Mouse (Mus musculus): ENCODE results near the gene Rab25.

The Rab25 gene

DNA sequence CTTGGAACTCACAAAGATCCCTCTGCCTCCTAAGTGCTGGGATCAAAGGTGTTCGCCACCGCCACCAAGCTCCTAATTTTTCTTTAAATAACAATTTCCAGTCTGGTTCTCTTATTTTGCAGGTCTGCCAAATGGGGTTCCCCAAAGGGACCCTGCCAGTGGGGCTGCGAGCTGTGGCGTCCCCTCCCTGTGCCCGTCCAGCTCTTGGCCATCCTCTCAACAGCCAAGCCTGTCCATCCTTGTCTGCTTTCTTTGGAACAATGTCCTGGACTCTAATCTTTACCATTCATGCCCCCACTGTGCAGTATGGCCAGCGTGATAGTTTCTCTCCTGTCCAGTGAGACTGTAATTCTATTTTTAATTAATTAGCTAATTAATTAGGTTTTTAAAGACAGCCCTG, 26.9 kb downstream of the Rab25 start:
- no peak for DNase-seq

- no peak for DNase-seq
These were observed 28.0 kb downstream of the Rab25 start for GRCm38 (mm10) chr3:88520078-88520477.

DNA sequence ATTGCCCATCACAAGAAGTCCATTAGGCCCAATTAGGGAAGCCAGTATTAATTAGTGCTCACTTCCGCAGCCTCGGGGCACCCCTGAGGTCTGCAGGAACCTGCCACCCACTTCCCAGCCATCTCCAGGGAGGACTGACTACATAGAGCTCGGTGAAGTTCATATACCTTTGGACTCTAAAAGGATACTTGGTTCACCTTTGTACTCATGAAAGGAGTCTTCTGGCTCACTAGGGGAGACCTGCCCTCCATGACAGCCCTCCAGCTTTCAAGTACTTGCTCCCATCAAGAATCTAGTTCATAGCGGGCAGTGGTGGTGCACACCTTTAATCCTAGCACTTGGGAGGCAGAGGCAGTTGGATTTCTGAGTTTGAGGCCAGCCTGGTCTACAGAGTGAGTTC, 29.7 kb downstream of the Rab25 start:
- DNase-seq, result no peak

- DNase-seq, result no peak
These were observed 31.7 kb downstream of the Rab25 start for GRCm38 (mm10) chr3:88516407-88516806.

DNA sequence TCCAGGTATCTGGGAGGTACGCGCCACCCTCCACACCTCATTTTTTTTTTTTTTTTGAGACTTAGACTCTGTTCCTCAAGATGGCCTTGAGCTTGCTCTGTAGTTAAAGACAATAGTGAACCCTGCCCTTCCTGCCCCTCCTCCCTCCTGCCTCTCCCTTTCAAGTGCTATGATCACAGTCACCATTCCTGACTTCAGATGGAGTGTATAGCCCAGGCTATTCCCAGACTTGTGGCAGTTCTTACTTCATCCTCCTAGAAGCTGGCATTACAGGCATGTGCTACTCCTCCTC, 33.1 kb downstream of the Rab25 start:
- DNase-seq, result no peak

GRCm38 (mm10) chr3:88514231-88515094, 33.6 kb downstream of the Rab25 start:
- DNase-seq, result no peak

DNA sequence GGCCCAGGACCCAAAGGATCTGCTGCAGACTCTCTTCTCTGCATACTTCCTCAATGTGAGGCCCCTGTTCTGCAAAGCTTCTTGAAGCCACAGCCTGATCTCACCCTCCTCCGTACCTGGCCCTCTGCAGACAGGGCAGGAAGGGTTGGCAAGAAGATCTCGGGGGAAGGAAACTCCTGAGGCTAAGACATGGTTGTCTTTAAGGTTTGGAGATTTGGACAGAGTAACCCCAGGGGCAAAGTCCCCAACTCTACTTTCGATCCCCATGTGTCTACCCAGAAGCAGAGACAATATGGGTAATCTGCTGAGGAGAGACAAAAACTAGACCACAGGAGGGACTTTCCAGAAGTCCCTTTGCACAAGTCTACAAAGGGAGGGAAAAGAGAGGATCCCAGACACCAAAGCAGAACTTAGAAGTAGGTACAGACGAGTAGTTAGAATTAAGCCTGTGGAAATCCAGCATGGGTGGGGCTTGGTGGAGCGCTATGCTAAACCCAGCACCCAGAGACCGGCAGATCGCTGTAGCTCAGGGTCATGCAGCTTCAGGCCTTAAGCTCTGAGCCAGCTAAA, 34.5 kb downstream of the Rab25 start:
- DNase-seq, result peak; percentile 94

DNA sequence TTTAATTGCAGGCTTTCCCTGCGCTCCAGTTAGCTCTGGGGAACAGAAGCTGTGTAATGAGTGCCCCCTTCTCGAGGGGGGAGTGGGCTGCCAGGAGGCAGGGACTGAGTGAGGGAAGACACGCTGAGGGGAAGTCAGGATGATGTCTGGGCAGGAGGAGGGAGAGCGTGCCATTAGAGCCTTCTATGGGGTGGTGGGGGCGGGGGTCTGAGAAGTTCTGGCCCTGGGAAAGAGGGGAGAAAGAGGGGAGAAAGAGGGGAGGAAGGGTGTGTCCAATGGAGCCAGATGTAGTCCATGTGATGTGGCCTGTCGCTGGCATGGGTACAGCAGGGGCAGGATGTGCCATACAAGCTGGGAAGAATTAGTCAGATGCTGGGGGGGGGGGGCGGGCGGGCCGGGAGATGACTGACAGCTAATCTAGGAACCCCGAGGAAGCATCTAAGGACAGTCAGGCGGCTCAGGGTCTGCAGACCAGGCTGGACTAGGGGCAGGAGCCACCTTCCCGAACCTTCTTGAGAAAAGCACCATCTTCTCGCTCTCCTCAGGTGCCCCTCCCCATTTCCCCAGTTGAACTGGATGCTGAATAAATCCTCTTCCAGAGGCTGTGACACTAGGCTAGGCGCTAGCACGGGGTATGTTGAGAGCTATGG, 35.1 kb downstream of the Rab25 start:
- peak; percentile 94 for DNase-seq

- peak; percentile 91 for DNase-seq
These were observed 35.8 kb downstream of the Rab25 start for GRCm38 (mm10) chr3:88512141-88512895.

GRCm38 (mm10) chr3:88511559-88511958, 36.5 kb downstream of the Rab25 start:
- DNase-seq, result peak; percentile 91

DNA sequence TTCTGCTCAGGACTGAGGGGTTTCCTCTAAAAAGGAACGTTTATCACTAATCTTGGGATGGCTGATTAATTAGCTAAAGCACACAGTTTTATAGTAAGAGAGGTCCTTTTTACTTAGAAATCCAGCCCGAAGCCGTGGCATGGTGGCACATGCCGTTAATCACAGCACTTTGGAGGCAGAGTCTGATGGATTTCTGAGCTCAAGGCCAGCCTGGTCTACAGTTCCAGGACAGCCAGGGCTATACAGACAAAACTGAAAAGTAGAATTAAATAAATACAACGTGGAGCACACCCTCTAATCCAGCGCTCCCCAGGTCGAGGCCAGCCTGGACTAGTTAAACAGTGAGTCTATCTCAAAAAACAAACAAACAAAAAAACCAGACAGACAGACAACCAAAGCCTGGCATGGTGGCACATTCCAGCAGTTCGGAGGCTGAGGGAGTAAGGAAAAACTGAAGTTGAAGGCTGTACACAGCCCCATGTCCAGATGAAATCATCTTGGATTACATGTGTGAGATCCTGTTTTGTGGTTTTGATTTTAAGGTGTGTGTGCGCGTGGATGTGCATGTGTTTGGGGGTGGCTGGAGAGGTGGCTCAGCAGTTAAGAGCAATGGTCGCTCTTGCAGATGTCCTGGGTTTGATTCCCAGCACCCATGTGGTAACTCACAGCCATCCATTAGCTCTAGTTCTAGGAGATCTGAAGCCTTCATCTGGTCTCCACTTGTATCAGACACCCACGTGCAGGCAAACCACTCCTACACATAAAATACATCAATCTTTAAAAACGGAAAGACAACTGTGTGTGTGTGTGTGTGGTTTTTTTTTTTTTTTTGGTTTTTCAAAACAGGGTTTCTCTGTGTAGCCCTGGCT, 37.4 kb downstream of the Rab25 start:
- peak; percentile 92 for DNase-seq

- DNase-seq, result peak; percentile 100
These were observed 38.2 kb downstream of the Rab25 start, which contains the start of gene Lmna for GRCm38 (mm10) chr3:88509692-88510420. Gene Lmna (minus strand): TSS chr3:88509956.

- no peak for DNase-seq
These were observed 38.9 kb downstream of the Rab25 start for GRCm38 (mm10) chr3:88509250-88509649.

GRCm38 (mm10) chr3:88505765-88506164, 42.3 kb downstream of the Rab25 start:
- DNase-seq, result peak; percentile 87

GRCm38 (mm10) chr3:88505081-88505480, 43.0 kb downstream of the Rab25 start:
- DNase-seq, result peak; percentile 87

DNA sequence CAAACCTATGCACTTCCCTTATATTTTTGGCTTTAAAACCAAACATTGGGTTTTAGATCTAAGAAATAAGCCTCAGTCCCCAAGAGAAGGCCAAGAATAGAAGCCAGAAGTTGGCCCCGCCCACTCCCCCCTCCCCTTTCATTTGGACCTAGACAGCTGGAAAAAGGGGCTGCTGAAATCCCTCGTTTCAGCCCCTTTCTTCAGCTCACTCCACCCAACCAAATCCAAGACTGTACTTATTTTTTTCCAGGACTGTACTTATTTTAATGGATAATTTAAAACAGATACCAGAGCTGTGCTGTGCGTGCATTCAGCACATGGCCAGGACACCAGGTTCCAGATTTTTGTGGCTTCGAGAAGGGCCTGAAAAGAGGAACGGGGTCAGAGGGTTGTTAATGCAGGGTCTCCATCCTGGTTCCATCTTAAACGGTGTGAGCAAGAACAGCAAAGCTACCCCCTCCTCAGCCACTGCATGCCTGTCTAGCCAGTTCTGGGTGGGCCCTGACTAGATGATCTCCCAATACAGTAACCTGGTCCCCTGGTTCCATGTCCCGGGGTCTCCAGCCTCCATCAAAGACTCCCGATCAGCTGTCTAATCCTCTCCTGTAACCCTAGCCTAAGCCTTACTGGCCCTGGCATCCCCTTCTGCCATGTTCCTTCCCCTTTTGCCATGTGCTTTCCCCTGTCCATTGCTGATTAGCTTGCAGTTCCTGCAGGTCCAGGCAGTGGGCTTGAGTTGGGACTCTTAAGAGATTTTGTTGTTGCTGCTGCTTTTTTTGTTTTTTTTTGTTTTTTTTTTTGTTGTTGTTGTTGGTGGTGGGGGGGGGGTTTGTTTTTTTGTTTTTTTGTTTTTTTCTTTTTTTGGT, 44.0 kb downstream of the Rab25 start:
- DNase-seq, result peak; percentile 95

GRCm38 (mm10) chr3:88503505-88503863, 44.6 kb downstream of the Rab25 start:
- DNase-seq, result peak; percentile 98

GRCm38 (mm10) chr3:88502641-88503504, 45.2 kb downstream of the Rab25 start:
- DNase-seq, result peak; percentile 100

DNA sequence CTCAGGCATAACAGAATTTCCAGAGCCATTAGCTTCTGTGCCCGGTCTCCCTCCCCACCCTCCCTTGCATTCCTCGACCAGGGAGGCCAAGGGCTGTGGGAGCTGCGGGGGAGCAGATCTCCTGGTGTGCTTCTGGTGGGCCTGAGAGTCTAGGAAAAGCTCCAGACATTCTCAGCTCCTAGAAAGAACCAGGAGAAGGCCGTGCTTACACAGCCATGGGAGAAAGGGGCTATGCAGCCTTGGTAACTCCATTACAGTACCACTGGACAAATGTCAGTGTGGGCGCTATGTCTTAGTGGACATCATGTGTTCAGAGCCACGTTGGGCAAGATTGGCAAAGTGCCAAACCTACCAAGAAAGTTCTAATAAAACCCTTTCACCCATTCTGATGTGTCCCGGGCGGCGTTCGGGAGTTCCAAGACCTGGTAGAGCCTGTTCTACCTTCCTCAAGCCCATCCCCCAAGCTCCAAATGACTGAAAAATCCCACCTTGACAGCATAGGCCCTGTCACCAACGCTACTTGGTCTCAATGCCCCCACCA, 46.0 kb downstream of the Rab25 start:
- peak; percentile 96 for DNase-seq
